Mouse (Mus musculus): Measurements from ENCODE around the gene Krtap13.
"Not testable (repeated sequence)": the region's sequence is repeated elsewhere in the genome, so short reads cannot be mapped to it uniquely, and the experiment has no call there.

Gene Krtap13

GRCm38 (mm10) chr16:88751535-88751934 lies at the start of gene Krtap13:
Krtap13 (minus strand) TSS chr16:88751635.
- not testable (repeated sequence) for DNase-seq

GRCm38 (mm10) chr16:88786786-88787185 lies 35.4 kb upstream of the Krtap13 start:
- DNase-seq: no peak

GRCm38 (mm10) chr16:88777596-88777995 lies 26.2 kb upstream of the Krtap13 start, which contains the start of gene Gm5965:
Gm5965 (plus strand) TSS chr16:88777896.
- DNase-seq: no peak

GRCm38 (mm10) chr16:88774106-88774505 lies 22.7 kb upstream of the Krtap13 start, which contains the start of gene 2310057N15Rik:
2310057N15Rik (minus strand) TSS chr16:88774206.
- no peak for DNase-seq

GRCm38 (mm10) chr16:88758547-88758946 lies 7.1 kb upstream of the Krtap13 start, which contains the start of gene 2310034C09Rik:
2310034C09Rik (plus strand) TSS chr16:88758847.
- not testable (repeated sequence) for DNase-seq

- no peak for DNase-seq
Observed at GRCm38 (mm10) chr16:88747943-88748342, 3.5 kb downstream of the Krtap13 start.

GRCm38 (mm10) chr16:88744750-88745340 lies 6.6 kb downstream of the Krtap13 start:
- DNase-seq: no peak

GRCm38 (mm10) chr16:88735391-88735790 lies 16.0 kb downstream of the Krtap13 start:
- DNase-seq: no peak

- DNase-seq: no peak
Observed at GRCm38 (mm10) chr16:88728812-88729275, 22.6 kb downstream of the Krtap13 start, which contains the start of gene Krtap13-1. Krtap13-1 (plus strand) TSS chr16:88728862.

- DNase-seq: no peak
Observed at GRCm38 (mm10) chr16:88720031-88720430, 31.4 kb downstream of the Krtap13 start.

- no peak for DNase-seq
Observed at GRCm38 (mm10) chr16:88716549-88716948, 34.9 kb downstream of the Krtap13 start.

- no peak for DNase-seq
Observed at GRCm38 (mm10) chr16:88711245-88711644, 40.2 kb downstream of the Krtap13 start.

- no peak for DNase-seq
Observed at GRCm38 (mm10) chr16:88710757-88711156, 40.7 kb downstream of the Krtap13 start.

GRCm38 (mm10) chr16:88707496-88708012 lies 43.9 kb downstream of the Krtap13 start, which contains the start of gene 2310061N02Rik:
2310061N02Rik (minus strand) TSS chr16:88707962.
- DNase-seq: no peak

GRCm38 (mm10) chr16:88701072-88701864 lies 50.2 kb downstream of the Krtap13 start:
- DNase-seq: peak; percentile 29 to 30
